Mouse (Mus musculus) heart, adult 11 months (tissue): ENCODE data around the gene AC140267.1.

Source experiments
- DNase-seq: peaks from one replicate; pipeline ENCODE4 v3.0.0; 2022

The AC140267.1 gene

GRCm38 (mm10) chr15:80235535-80235934, at the start of gene AC140267.1:
Gene AC140267.1, plus strand, starts transcription at chr15:80235835.
- DNase-seq = no peak

DNA sequence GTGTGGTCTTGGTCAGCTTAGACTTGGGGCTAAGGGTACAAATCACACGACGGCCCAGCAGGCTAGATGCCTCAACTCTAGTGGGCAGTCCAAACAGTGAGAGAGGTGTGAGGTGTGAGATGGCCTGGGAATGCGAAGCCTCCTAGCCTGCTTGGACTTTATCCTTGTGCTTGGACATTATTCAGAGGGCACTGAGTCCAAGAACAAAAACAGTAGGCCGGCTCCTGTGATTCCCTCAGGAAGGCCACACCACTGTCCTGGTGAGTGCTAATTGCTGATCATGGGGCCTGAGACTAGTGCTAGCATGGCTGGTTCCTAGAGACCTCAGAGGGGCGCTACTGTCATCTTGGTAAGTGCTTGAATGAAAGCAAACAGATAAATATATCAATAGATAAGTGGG, 46.7 kb upstream of the AC140267.1 start:
- no peak for DNase-seq

GRCm38 (mm10) chr15:80190075-80190474, 45.6 kb upstream of the AC140267.1 start:
- no peak for DNase-seq

DNA sequence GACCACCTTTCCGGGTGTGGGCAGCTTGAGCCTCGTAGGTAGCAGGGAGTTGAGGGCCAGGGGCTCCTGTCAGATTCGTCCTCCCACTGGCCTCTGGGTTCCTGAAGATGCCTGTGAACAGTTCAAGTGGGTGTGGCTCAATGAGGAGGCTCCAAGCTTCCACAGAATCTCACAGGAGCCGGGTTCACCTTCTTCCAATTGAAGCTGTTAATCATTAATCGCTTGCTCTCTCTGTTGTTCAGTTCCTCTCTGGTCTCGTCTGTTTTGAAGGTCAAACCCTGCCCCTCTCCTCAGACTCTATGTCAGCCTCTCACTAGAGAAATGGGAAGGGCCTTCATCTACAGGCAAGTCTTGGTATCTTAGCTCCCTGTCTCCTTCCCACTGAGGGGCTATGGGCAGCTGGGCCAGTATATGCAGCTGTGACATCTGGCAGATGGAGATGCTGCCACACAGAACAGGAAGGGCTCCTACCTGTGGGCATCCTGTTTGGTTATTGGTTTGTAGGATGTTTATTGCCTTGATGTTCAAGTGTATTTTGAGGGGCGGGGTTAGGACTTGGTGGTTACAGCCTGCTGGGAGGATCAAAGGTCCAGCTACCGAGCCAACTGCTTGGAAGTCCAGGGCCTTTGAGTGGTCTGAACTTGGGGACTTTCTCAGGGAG, 43.9 kb upstream of the AC140267.1 start:
- DNase-seq = no peak

GRCm38 (mm10) chr15:80192246-80192585, 43.4 kb upstream of the AC140267.1 start:
- no peak for DNase-seq

- no peak for DNase-seq
Observed at GRCm38 (mm10) chr15:80192847-80193246, 42.8 kb upstream of the AC140267.1 start.

DNA sequence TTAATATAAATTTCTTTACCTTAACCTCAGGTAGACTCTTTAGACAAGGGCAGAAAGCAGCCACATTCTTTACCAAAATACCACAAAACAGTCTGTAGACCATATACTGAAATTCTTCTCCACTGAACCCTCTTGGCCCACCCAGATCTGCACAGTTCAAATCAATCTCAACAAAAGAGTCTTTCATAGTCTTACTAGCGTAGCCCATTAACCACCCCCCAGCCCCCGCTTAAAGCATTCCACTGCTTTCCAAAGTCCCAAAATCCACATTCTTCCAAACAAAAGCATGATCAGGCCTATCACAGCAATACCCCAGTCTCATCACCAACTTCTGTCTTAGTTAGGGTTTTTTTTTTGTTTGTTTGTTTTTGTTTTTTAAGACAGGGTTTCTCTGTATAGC, 36.1 kb upstream of the AC140267.1 start:
- no peak for DNase-seq

DNA sequence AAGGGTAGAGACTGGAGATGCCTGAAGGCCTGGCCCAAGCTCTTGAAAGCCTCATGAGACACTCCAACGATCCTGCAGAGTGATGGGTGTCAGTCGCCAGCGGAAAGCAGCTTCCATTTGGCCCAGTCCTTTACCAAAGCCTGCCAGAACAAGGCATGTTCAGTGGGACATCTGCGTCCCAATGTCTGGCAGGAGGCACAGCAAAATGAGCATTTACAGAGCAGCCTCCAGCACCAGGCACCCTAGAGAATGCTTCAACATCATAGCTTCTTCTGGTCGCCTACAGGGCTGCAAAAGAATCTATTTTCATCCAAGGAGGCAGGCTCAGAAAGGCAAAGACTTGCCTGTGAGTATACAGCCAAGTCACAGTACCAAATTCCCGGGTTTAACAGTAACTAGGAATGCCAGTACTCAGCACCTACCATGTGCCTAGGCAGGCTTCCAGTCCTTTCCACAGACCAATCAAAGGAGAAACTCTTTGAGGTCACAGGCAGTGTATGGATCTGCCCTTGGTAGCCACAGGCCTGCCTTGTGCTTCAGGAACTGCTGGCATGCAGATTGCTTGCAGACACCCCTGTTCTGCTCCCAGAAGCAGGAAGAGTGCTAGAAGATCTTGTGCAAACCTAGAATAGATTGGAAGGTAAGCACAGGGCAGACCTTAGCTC, 33.4 kb upstream of the AC140267.1 start:
- no peak for DNase-seq

DNA sequence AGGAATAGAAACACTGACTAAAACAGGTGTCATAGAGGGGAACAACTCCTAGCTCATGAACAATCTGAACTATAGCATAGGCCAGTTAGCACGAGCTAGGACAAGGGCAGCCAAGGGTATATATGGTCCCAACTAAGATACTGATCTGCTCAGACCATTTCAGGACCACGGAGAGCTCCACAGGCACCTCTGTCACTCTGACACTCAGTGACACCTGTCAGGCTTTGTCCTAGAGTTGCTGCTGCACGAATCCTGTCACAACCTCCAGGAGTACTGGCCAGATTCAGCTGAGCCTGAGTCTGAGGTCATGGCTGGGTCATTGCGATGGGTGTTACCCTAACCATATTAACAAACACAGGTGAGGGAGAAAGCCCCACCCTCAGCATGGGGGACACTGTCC, 32.2 kb upstream of the AC140267.1 start:
- DNase-seq = no peak

DNA sequence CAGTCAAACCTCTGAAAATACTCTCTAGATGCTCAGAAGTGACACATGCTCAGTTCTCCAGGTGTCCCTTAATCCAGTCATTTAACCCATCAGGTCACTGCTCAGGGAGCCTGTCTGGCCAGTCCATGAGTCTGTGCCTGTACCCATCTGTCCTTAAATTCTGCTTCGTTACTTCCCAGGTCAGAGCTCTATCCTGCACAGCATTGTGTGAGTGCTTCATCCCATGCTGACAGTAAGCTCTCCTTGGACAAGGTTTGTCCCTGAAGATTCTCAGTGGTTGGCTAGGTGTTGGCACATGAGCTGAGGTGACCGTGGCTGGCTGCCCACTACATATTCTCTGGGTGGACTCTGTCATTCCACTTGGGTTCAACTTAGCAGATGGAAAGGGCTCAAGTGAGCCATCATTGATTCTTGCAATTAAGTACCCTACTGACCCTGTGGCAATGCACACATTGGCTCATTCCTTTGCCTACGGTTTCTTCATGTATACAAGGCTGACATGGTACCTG, 29.5 kb upstream of the AC140267.1 start:
- DNase-seq = no peak

DNA sequence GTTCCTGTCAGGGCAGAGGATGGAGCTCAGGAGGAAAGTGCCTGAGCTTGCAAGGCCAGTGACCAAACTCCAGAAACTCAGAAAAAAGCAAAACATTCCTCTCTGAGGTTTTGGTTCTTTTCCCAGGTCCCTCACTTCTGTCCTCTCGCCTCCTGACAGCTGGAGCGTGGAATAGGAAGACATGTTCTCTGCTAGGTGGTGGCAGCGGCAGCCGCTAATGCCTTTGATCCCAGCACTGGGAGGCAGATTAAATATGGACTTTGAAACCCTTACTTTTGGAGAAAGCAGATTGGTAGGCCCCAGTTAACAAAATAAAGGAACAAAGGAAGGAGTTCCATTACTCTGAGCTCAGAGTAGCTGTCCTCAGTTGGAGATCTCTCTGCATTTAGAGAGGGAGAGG, 27.2 kb upstream of the AC140267.1 start:
- no peak for DNase-seq

GRCm38 (mm10) chr15:80213688-80214087, 21.9 kb upstream of the AC140267.1 start:
- DNase-seq = no peak

DNA sequence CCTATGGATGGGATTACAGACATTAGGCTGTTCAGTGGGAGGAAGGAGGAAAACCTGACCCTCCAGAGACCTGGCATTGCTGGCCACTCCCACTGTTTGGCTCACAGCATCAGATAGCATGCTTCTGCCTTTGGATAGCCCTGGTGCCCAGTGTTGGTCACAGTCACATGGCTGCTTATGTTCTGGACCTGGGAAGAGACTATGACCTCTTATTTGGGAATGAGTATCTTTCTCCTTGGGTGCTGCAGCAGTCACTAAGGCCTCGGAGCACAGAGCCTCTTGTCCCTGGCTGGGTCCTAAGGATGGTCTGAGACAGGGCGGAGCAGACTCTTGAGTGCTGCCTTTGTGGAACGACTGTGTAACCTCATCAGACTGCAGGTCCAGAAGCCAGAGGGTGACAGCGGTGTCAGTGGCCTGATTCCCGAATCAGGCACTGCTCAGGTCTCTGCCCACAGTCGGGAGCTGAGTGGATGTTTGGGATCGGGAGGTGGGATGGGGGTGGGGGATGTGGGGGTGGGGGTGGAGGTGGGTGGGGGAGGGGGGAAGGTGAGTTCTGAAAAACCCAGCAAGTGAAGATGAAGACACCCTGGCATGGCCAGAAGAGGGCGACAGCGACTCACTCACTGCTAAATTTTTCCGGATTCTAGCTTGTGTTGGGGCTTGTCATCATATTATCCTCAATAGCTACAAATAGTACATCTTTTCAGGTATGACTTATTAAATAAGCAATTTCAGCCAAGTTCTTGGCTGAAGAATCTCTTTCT, 19.7 kb upstream of the AC140267.1 start:
- DNase-seq = no peak

DNA sequence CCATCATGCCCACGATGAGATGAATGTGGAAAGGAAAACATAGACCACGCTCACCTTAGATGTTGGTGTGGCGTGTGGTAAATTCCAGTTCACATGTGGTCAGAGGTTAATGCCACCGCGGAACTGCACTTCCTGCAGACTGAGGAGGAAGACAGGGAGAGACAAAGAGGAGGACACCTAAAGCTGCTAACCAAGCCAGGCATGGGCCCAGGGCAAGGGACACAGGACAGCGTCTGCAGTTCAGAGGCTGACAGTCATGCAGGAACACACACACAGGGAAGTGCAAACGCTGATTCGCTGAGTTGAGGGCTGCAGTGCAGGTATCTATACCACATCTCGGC, 19.2 kb upstream of the AC140267.1 start:
- no peak for DNase-seq

DNA sequence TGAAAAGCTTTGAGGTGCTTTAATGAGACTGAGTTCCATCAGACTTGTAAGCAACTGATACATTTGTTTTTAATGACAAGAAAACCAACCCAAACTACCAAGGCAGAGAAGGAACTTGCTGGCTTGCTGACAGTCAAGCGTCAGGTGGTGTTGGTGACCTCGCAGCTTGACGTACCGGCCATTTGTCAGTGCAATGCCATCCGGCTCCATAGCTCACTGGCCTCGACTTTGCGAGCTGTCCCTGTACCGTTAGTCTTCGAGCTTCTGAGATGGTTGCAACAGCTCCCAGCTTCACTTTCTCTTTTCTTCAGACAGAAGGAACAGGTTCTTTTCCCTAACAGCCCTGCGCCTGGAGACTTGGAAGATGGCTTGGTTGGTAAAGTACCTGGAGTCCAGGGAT, 18.2 kb upstream of the AC140267.1 start:
- no peak for DNase-seq

- peak; percentile 89 for DNase-seq
Observed at GRCm38 (mm10) chr15:80219211-80219610, 16.4 kb upstream of the AC140267.1 start.

- no peak for DNase-seq
Observed at GRCm38 (mm10) chr15:80219705-80220657, 15.7 kb upstream of the AC140267.1 start.

DNA sequence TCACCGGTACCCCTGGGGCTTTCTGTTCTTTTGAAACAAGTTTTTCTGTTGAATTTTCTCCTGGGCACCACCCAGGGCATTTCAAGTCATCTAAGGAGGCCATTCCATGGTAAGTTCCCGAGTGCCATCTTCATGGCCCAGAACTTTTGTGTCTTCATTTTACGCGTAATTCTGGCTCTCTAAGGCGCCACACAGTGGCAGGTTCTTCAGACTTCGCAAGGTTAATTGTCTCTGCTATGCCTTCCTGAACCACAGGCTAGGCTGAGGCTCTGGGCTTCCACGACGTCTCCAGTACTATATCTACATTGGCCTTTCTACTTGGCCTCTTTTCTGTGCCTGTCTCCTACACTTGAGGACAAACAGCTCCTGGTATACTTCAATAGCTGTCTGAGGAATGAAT, 14.6 kb upstream of the AC140267.1 start:
- DNase-seq = no peak

GRCm38 (mm10) chr15:80223751-80224150, 11.9 kb upstream of the AC140267.1 start:
- no peak for DNase-seq

- DNase-seq = peak; percentile 91
Observed at GRCm38 (mm10) chr15:80225208-80225607, 10.4 kb upstream of the AC140267.1 start.

- peak; percentile 89 for DNase-seq
Observed at GRCm38 (mm10) chr15:80225796-80226195, 9.8 kb upstream of the AC140267.1 start.

GRCm38 (mm10) chr15:80228071-80228800, 7.4 kb upstream of the AC140267.1 start:
- DNase-seq = no peak
